Comparison of ENCODE assay signal across 8 mouse cellular contexts in the genomic region with DNA sequence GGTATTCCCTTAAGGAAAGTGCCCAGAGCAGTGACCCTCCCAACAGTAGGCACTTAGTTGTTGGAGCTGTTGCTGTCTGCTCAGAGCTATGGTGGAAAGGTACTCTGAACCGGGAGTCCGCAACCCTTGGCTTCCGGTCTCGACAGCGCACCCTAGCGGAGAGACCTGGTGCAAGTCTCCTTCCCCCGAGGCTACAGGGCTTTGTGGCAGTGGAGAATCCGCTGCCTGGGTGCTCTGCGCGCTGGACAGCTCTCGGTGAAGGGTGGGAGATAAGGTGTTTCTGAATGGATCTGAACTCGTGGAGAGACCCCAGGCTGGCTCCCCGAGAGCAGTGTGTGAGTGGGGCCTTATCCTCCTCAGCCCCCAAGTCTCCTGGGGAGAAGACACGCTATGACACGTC. TPM values are rescaled to one million over a fixed set of nuclear protein-coding genes. Genes with fewer than 3 reads are reported as not detected.
A peak's percentile ranks its signal among the peaks of the same experiment; 100 is the strongest.
DNase-seq lines count a peak whose midpoint lies in the region; ATAC-seq and TF ChIP-seq lines count a peak whose summit lies in the region.

No protein-coding gene starts in this region.

- ATAC-seq in frontal cortex, adult (ENCODE audit: low TSS enrichment), result peak; percentile 69
- ATAC-seq in hematopoietic stem cell, adult 5-6 weeks (replicated peaks in 1 of 2; ENCODE audit: insufficient read depth in 1 of 2, low FRiP score in 2 of 2, low TSS enrichment in 1 of 2, low read depth in 1 of 2, poor library complexity in 2 of 2, severe bottlenecking in 2 of 2), result peak; percentile 30 to 50; a peak in 3 of 4 replicates
- ATAC-seq in lung, embryonic 16.5 days (ENCODE audit: low read depth), result peak; percentile 19

- no peak for TF ChIP-seq EP300 in MEL (IDR thresholded peaks at IDR 0.05; ENCODE audit: low read depth in 1 of 2, low read length in 2 of 2)

- H3K9ac ChIP-seq in MEL (ENCODE audit: control insufficient read depth, low read depth, low read length, poor library complexity, severe bottlenecking), result no peak overlapping the region
- H3K9ac ChIP-seq in lung, embryonic 16.5 days (ENCODE audit: low read length), result peak overlapping the region; percentile 61

- peaks cover 0 to 50% of the 10 kb centered on the region in 2 experiments; a peak in 3 of 4 replicates for H3K36me3 ChIP-seq in MEL (ENCODE audit: control insufficient read depth in 1 of 2, insufficient read depth in 2 of 2, low read length in 2 of 2)
- H3K36me3 ChIP-seq in lung, embryonic 16.5 days (ENCODE audit: control insufficient read depth, insufficient read depth, low read length), result no peaks in the 10 kb centered on the region
- H3K36me3 ChIP-seq in thymus, adult 2 months (ENCODE audit: control insufficient read depth, insufficient read depth, low read length), result peaks cover 12% of the 10 kb centered on the region; the same call in 1 of the 2 replicates

- peaks cover 18% of the 10 kb centered on the region for H3K79me2 ChIP-seq in MEL (ENCODE audit: control insufficient read depth, insufficient read depth, low read length, poor library complexity)

- 11% methylated on average over 15 of the region's 15 CpGs for WGBS in lung, embryonic 16.5 days
- WGBS in thymus, adult 2 months, result 21% methylated on average over 15 of the region's 15 CpGs

- no peak for TF ChIP-seq POLR2A in MEL (IDR thresholded peaks at IDR 0.05; ENCODE audit: control insufficient read depth in 1 of 2, insufficient read depth in 1 of 2, low read depth in 1 of 2, low read length in 2 of 2, poor library complexity in 1 of 2)
- no peak for TF ChIP-seq POLR2A in thymus, adult 2 months (IDR thresholded peaks at IDR 0.05; ENCODE audit: control insufficient read depth, extremely low read depth, insufficient read depth, low read length, poor library complexity)

- no peaks in the 10 kb centered on the region for H3K9me3 ChIP-seq in MEL (replicated peaks; ENCODE audit: insufficient read depth, low read length)
- no peaks in the 10 kb centered on the region for H3K9me3 ChIP-seq in lung, embryonic 16.5 days (ENCODE audit: control insufficient read depth, low read length)

- no peak overlapping the region for H3K4me3 ChIP-seq in MEL (ENCODE audit: control insufficient read depth in 1 of 2, insufficient read depth in 1 of 2, low read depth in 2 of 2, low read length in 2 of 2)
- peak overlapping the region; percentile 41 for H3K4me3 ChIP-seq in lung, embryonic 16.5 days (ENCODE audit: low read length)
- peak overlapping the region; percentile 53 for H3K4me3 ChIP-seq in thymus, adult 2 months (ENCODE audit: control insufficient read depth, insufficient read depth, low read length)

- TF ChIP-seq RAD21 in MEL (IDR thresholded peaks at IDR 0.05; ENCODE audit: low read depth, low read length), result no peak

- H3K4me2 ChIP-seq in lung, embryonic 16.5 days (ENCODE audit: low read depth, low read length), result peak overlapping the region; percentile 60

- no peaks in the 10 kb centered on the region for H3K27me3 ChIP-seq in MEL (ENCODE audit: control insufficient read depth in 1 of 2, insufficient read depth in 2 of 2, low read length in 2 of 2)
- no peaks in the 10 kb centered on the region for H3K27me3 ChIP-seq in lung, embryonic 16.5 days (ENCODE audit: control insufficient read depth, insufficient read depth, low read depth, low read length)
- H3K27me3 ChIP-seq in thymus, adult 2 months (ENCODE audit: control insufficient read depth, insufficient read depth, low read length), result no peaks in the 10 kb centered on the region

- peak; percentile 65 for DNase-seq in MEL (ENCODE audit: low read depth, low spot score)
- DNase-seq in cerebellum, adult 9-10 months, result peak; percentile 48
- peak; percentile 73 for DNase-seq in layer of hippocampus, adult 9-11 months
- DNase-seq in ovary, adult 18-20 months (ENCODE audit: low spot score), result peak; percentile 67
- peak; percentile 94 for DNase-seq in thymus, adult 2 months

- H3K27ac ChIP-seq in MEL (ENCODE audit: control insufficient read depth, low read depth, low read length), result no peak overlapping the region
- H3K27ac ChIP-seq in lung, embryonic 16.5 days (ENCODE audit: low read length), result peak overlapping the region; percentile 91
- H3K27ac ChIP-seq in thymus, adult 2 months (ENCODE audit: control insufficient read depth, insufficient read depth, low read length), result peak overlapping the region; percentile 86

- peaks cover 12 to 59% of the 10 kb centered on the region in 2 experiments for H3K4me1 ChIP-seq in MEL (ENCODE audit: control insufficient read depth in 1 of 2, insufficient read depth in 2 of 2, low read length in 2 of 2)
- H3K4me1 ChIP-seq in lung, embryonic 16.5 days (replicated peaks; ENCODE audit: control insufficient read depth, insufficient read depth, low read length), result peaks cover 51% of the 10 kb centered on the region
- H3K4me1 ChIP-seq in thymus, adult 2 months (replicated peaks; ENCODE audit: control insufficient read depth, insufficient read depth, low read length), result peaks cover 54% of the 10 kb centered on the region

- TF ChIP-seq CTCF in MEL (IDR thresholded peaks at IDR 0.05 in 2 of 3, conservative IDR thresholded peaks at IDR 0.05 in 1 of 3; ENCODE audit: control insufficient read depth in 1 of 3, insufficient read depth in 1 of 3, low read depth in 2 of 3, low read length in 3 of 3, poor library complexity in 1 of 3, severe bottlenecking in 1 of 3), result peak; percentile 26 to 74 (median 63)
- peak; percentile 96 for TF ChIP-seq CTCF in thymus, adult 2 months (IDR thresholded peaks at IDR 0.05; ENCODE audit: borderline replicate concordance, control insufficient read depth, extremely low read depth, insufficient read depth, low read length, poor library complexity)

TF ChIP-seq in MEL, 35 proteins besides CTCF, POLR2A, EP300 and RAD21:
- TF ChIP-seq MAX (IDR thresholded peaks at IDR 0.05; ENCODE audit: low read length), result no peak
- TF ChIP-seq NELFE (IDR thresholded peaks at IDR 0.05; ENCODE audit: low read depth, low read length), result no peak
- TF ChIP-seq BHLHE40 (IDR thresholded peaks at IDR 0.05; ENCODE audit: borderline replicate concordance, low read depth, low read length), result no peak
- no peak for TF ChIP-seq CHD1 (IDR thresholded peaks at IDR 0.05; ENCODE audit: low read depth, low read length)
- TF ChIP-seq MYB (IDR thresholded peaks at IDR 0.05; ENCODE audit: low read depth, low read length), result no peak
- 0 out of 2 replicates have a peak, but pooled peaks have one; percentile 6 for TF ChIP-seq SMC3 (IDR thresholded peaks at IDR 0.05; ENCODE audit: low read depth, low read length)

RNA-seq across cellular contexts. Expression of gene E2f2, which starts 7.8 kb away (rescaled TPM):
- 11.2 and 12.3 TPM in 2 replicates for total RNA-seq in MEL (2012; rRNA removed)
- polyA plus RNA-seq in MEL (2012; ENCODE audit: insufficient read depth in 1 of 2, insufficient read length in 2 of 2, low read depth in 1 of 2, low replicate concordance in 2 of 2, missing spikeins in 1 of 2), result 10 to 100 TPM in 1 of 2 experiments, not detected in 1; 25.4 TPM
- 7.1 and 7.2 TPM in 2 replicates for total RNA-seq in hematopoietic stem cell, adult 5-6 weeks (2017)
- polyA plus RNA-seq in lung, embryonic 16.5 days (2015; fragmentation: Nextera tagmentation; extraction: Ambion mirVana), result 18.4 and 18.8 TPM in 2 replicates
- 164 and 208 TPM in 2 replicates for polyA plus RNA-seq in thymus, adult 2 months (2012; rRNA removed)

RNA-seq across cellular contexts. Expression of gene Asap3, which starts 26.2 kb away (rescaled TPM):
- 0.03 and 0.04 TPM in 2 replicates for total RNA-seq in MEL (2012; rRNA removed)
- under 1 TPM in 1 of 2 experiments, not detected in 1; 0.33 TPM for polyA plus RNA-seq in MEL (2012; ENCODE audit: insufficient read depth in 1 of 2, insufficient read length in 2 of 2, low read depth in 1 of 2, low replicate concordance in 2 of 2, missing spikeins in 1 of 2)
- total RNA-seq in hematopoietic stem cell, adult 5-6 weeks (2017), result 0.19 and 0.25 TPM in 2 replicates
- 8.2 and 9.1 TPM in 2 replicates for polyA plus RNA-seq in lung, embryonic 16.5 days (2015; fragmentation: Nextera tagmentation; extraction: Ambion mirVana)
- 4.1 and 4.4 TPM in 2 replicates for polyA plus RNA-seq in thymus, adult 2 months (2012; rRNA removed)

RNA-seq across cellular contexts. Expression of gene Id3, which starts 36.7 kb away (rescaled TPM):
- 0.16 and 0.27 TPM in 2 replicates for total RNA-seq in MEL (2012; rRNA removed)
- polyA plus RNA-seq in MEL (2012; ENCODE audit: insufficient read depth in 1 of 2, insufficient read length in 2 of 2, low read depth in 1 of 2, low replicate concordance in 2 of 2, missing spikeins in 1 of 2), result under 1 TPM in 1 of 2 experiments, not detected in 1; 0.17 TPM
- 6.8 and 7.3 TPM in 2 replicates for total RNA-seq in hematopoietic stem cell, adult 5-6 weeks (2017)
- polyA plus RNA-seq in lung, embryonic 16.5 days (2015; fragmentation: Nextera tagmentation; extraction: Ambion mirVana), result 560 and 561 TPM in 2 replicates
- polyA plus RNA-seq in thymus, adult 2 months (2012; rRNA removed), result 312 and 357 TPM in 2 replicates

Comparison
In these comparisons a context has a peak if more than half of its experiments do, and no peak if none do; other contexts are left out.
1. H3K4me3 ChIP-seq: peak in lung, embryonic 16.5 days (single experiment) and thymus, adult 2 months (single experiment); none in MEL (0 of 2).
2. ATAC-seq: peak in every context shown above with its lines; median percentile 69 in frontal cortex, adult; 40 in hematopoietic stem cell, adult 5-6 weeks; 19 in lung, embryonic 16.5 days.
3. RNA of gene Id3, which starts 36.7 kb away (polyA plus RNA-seq): 560 to 561 TPM in lung, embryonic 16.5 days and 312 to 357 TPM in thymus, adult 2 months; 0.17 TPM in MEL; every median in the first group is over 100 times any median in the second.
4. Peak in every context shown above with its lines, with median percentiles within 50 percentile points of each other: DNase-seq.